Mouse (Mus musculus) thymus, postnatal 36 days (tissue): ENCODE measurements at regions not wholly inside any gene's neighbourhood (a gene's known extent, or its start where the extent isn't known, plus 50 kb on each side); places are given as distances from the start of the nearest gene placed in this dataset.

Experiments used
- DNase-seq, 2 experiments: peaks; one replicate each; pipeline ENCODE4 v3.0.0; 2022; ENCODE audit warnings: mixed read lengths in 2 of 2

- no peak for DNase-seq
Observed at GRCm38 (mm10) chr4:9031634-9032033, 792.8 kb upstream of the Car8 start.

- DNase-seq = no peak
Observed at GRCm38 (mm10) chr4:9028946-9029345, 790.1 kb upstream of the Car8 start.

GRCm38 (mm10) chr4:9028475-9028874 lies 789.6 kb upstream of the Car8 start:
- DNase-seq = peak in 1 of 2 experiments; percentile 11

- peak; percentile 76 to 85 for DNase-seq
Observed at GRCm38 (mm10) chr4:9027798-9028404, 789.1 kb upstream of the Car8 start.

GRCm38 (mm10) chr4:9027383-9027782 lies 788.5 kb upstream of the Car8 start:
- DNase-seq = no peak

- DNase-seq = no peak
Observed at GRCm38 (mm10) chr4:9026841-9027240, 788.0 kb upstream of the Car8 start.

GRCm38 (mm10) chr4:9025821-9026470 lies 787.1 kb upstream of the Car8 start:
- DNase-seq = no peak

- DNase-seq = no peak
Observed at GRCm38 (mm10) chr4:9024216-9024925, 785.5 kb upstream of the Car8 start.

GRCm38 (mm10) chr4:9019241-9020110 lies 780.6 kb upstream of the Car8 start:
- DNase-seq = no peak

GRCm38 (mm10) chr4:9018236-9018635 lies 779.4 kb upstream of the Car8 start:
- DNase-seq = no peak

- DNase-seq = no peak
Observed at GRCm38 (mm10) chr4:9016504-9017040, 777.7 kb upstream of the Car8 start.

- no peak for DNase-seq
Observed at GRCm38 (mm10) chr4:9015528-9016503, 777.0 kb upstream of the Car8 start.

- no peak for DNase-seq
Observed at GRCm38 (mm10) chr4:9014986-9015385, 776.1 kb upstream of the Car8 start.

- no peak for DNase-seq
Observed at GRCm38 (mm10) chr4:9012787-9013186, 773.9 kb upstream of the Car8 start.

- DNase-seq = no peak
Observed at GRCm38 (mm10) chr4:9011952-9012351, 773.1 kb upstream of the Car8 start.

GRCm38 (mm10) chr4:9011129-9011518 lies 772.3 kb upstream of the Car8 start:
- no peak for DNase-seq

- no peak for DNase-seq
Observed at GRCm38 (mm10) chr4:9010381-9011128, 771.7 kb upstream of the Car8 start.

GRCm38 (mm10) chr4:9009656-9010055 lies 770.8 kb upstream of the Car8 start:
- peak; percentile 23 to 40 for DNase-seq

GRCm38 (mm10) chr4:9005938-9006626 lies 767.2 kb upstream of the Car8 start:
- DNase-seq = no peak

GRCm38 (mm10) chr4:9003891-9004290 lies 765.0 kb upstream of the Car8 start:
- no peak for DNase-seq
